In genomic region chr14:51438955-51439354, GRCm38 (mm10) we compare ENCODE assay signal across 33 mouse cellular contexts. TPM values are rescaled to one million over a fixed set of nuclear protein-coding genes. Genes with fewer than 3 reads are reported as not detected.
A peak's percentile ranks its signal among the peaks of the same experiment; 100 is the strongest.
DNase-seq lines count a peak whose midpoint lies in the region; ATAC-seq and TF ChIP-seq lines count a peak whose summit lies in the region.
"Had no signal": no experiment of that assay in that cellular context is flagged by ENCODE, and none has a peak within 500 bp of the region (broad histone marks: within the 10 kb centered on the region; RNA-seq: fewer than 3 reads in every experiment).

No protein-coding gene starts in this region.

- 0 out of 2 replicates have a peak, but pooled peaks cover 5% of the 10 kb centered on the region for H3K9me3 ChIP-seq in intestine, embryonic 14.5 days (ENCODE audit: control insufficient read depth, low read length)
- no peaks in the 10 kb centered on the region for H3K9me3 ChIP-seq in intestine, postnatal 0 days (ENCODE audit: control insufficient read depth)
- H3K9me3 ChIP-seq: hindbrain, embryonic 15.5 days; intestine, embryonic 15.5 days had no signal

- no peaks in the 10 kb centered on the region for H3K36me3 ChIP-seq in intestine, embryonic 14.5 days (ENCODE audit: control insufficient read depth, insufficient read depth, low read length)
- no peaks in the 10 kb centered on the region for H3K36me3 ChIP-seq in intestine, postnatal 0 days (ENCODE audit: control insufficient read depth, insufficient read depth)
- H3K36me3 ChIP-seq: heart, embryonic 12.5 days; heart, embryonic 15.5 days; hindbrain, embryonic 10.5 days; hindbrain, embryonic 15.5 days; intestine, embryonic 15.5 days had no signal

- no peak for ATAC-seq in intestine, embryonic 14.5 days (replicated peaks; ENCODE audit: low FRiP score, low TSS enrichment, low read depth)
- no peak for ATAC-seq in intestine, postnatal 0 days
- ATAC-seq in monocyte, adult 5-6 weeks (replicated peaks; ENCODE audit: insufficient number of reproducible peaks, low FRiP score, low TSS enrichment, poor library complexity, severe bottlenecking): no peak
- ATAC-seq: CD4-positive, CD25-positive, alpha-beta regulatory T cell, adult 4 months; forebrain, embryonic 14.5 days; intestine, embryonic 15.5 days had no signal

- H3K9ac ChIP-seq in intestine, embryonic 14.5 days (ENCODE audit: low read length): no peak overlapping the region
- H3K9ac ChIP-seq in intestine, postnatal 0 days (ENCODE audit: low read depth, low read length): no peak overlapping the region
- H3K9ac ChIP-seq: heart, embryonic 12.5 days; heart, embryonic 15.5 days; hindbrain, embryonic 15.5 days; intestine, embryonic 15.5 days had no signal

- H3K27ac ChIP-seq in intestine, embryonic 14.5 days (ENCODE audit: low read depth): no peak overlapping the region
- H3K27ac ChIP-seq in intestine, postnatal 0 days (ENCODE audit: low read depth, low read length): no peak overlapping the region
- H3K27ac ChIP-seq: heart, embryonic 15.5 days; hindbrain, embryonic 10.5 days; hindbrain, embryonic 15.5 days; intestine, embryonic 15.5 days had no signal

- no peak for TF ChIP-seq CTCF in intestine, postnatal 0 days (IDR thresholded peaks at IDR 0.05; ENCODE audit: low read depth)

- DNase-seq in intestine, embryonic 14.5 days (ENCODE audit: low spot score): peak; percentile 51
- peak; percentile 14 for DNase-seq in testis, postnatal 14 days (ENCODE audit: low spot score)
- DNase-seq in testis, postnatal 10 days (ENCODE audit: low spot score): no peak
- peak; percentile 61 for DNase-seq in ZHBTc4 (ENCODE audit: low read depth, low spot score)
- no peak for DNase-seq in left cerebral cortex, adult 11 months (ENCODE audit: low spot score)
- DNase-seq: adrenal gland, adult 2 months; adrenal gland, postnatal 14 days; cerebellum, adult 11 months; cerebellum, adult 2 months; cerebellum, adult 9-11 months; cerebellum, postnatal 25 days; gastrocnemius, postnatal 25 days; heart, adult 18-20 months; heart, postnatal 10 days; heart, postnatal 36 days had no signal

- no peak overlapping the region for H3K4me2 ChIP-seq in intestine, embryonic 14.5 days (ENCODE audit: low read length)
- H3K4me2 ChIP-seq in intestine, postnatal 0 days (replicated peaks; ENCODE audit: low read depth): no peak overlapping the region
- H3K4me2 ChIP-seq: heart, embryonic 12.5 days; heart, embryonic 15.5 days; hindbrain, embryonic 15.5 days; intestine, embryonic 15.5 days had no signal

- 84% methylated on average over 4 of the region's 4 CpGs for WGBS in intestine, embryonic 14.5 days
- 94% methylated on average over 4 of the region's 4 CpGs for WGBS in intestine, postnatal 0 days

- no peaks in the 10 kb centered on the region for H3K27me3 ChIP-seq in intestine, embryonic 14.5 days (replicated peaks; ENCODE audit: control insufficient read depth, insufficient read depth, low read length)
- H3K27me3 ChIP-seq in intestine, postnatal 0 days (replicated peaks; ENCODE audit: control insufficient read depth, insufficient read depth, low read length): no peaks in the 10 kb centered on the region
- H3K27me3 ChIP-seq: heart, embryonic 12.5 days; heart, embryonic 15.5 days; hindbrain, embryonic 15.5 days; intestine, embryonic 15.5 days had no signal

- no peaks in the 10 kb centered on the region for H3K4me1 ChIP-seq in intestine, embryonic 14.5 days (replicated peaks; ENCODE audit: control insufficient read depth, insufficient read depth, low read length)
- H3K4me1 ChIP-seq in intestine, postnatal 0 days (replicated peaks; ENCODE audit: control insufficient read depth, insufficient read depth, low read length): no peaks in the 10 kb centered on the region
- H3K4me1 ChIP-seq: heart, embryonic 12.5 days; heart, embryonic 15.5 days; hindbrain, embryonic 10.5 days; hindbrain, embryonic 15.5 days; intestine, embryonic 15.5 days had no signal

- H3K4me3 ChIP-seq in intestine, embryonic 14.5 days (ENCODE audit: low read depth, low read length): no peak overlapping the region
- no peak overlapping the region for H3K4me3 ChIP-seq in intestine, postnatal 0 days (ENCODE audit: low read depth, low read length)
- H3K4me3 ChIP-seq: heart, embryonic 12.5 days; heart, embryonic 15.5 days; hindbrain, embryonic 10.5 days; hindbrain, embryonic 15.5 days; intestine, embryonic 15.5 days had no signal

RNA-seq across cellular contexts. Expression of gene Vmn2r89, which starts 12.7 kb away (rescaled TPM):
- polyA plus RNA-seq in intestine, embryonic 14.5 days (2014; fragmentation: Nextera tagmentation; extraction: Ambion mirVana): not detected in 2 replicates
- polyA plus RNA-seq in intestine, postnatal 0 days (2015; fragmentation: Nextera tagmentation; extraction: Ambion mirVana): not detected in 2 replicates
- total RNA-seq in monocyte, adult 5-6 weeks (2017): 0.10 TPM in 1 of 3 replicates, not detected in the others
- total RNA-seq: adrenal gland, adult 2 months; adrenal gland, postnatal 14 days; adrenal gland, postnatal 4 days; common myeloid progenitor, adult 5-6 weeks; ES-E14; gastrocnemius, adult 8-10 months; gastrocnemius, postnatal 25 days; heart, adult 18-20 months; heart, postnatal 10 days; heart, postnatal 36 days had no signal
- polyA plus RNA-seq: adrenal gland, adult 2 months; C2C12; cerebellum, adult 2 months; embryonic facial prominence, embryonic 11.5 days; embryonic facial prominence, embryonic 14.5 days; forebrain, embryonic 11.5 days; forebrain, embryonic 14.5 days; gonadal fat pad, adult 2 months; heart, embryonic 12.5 days; heart, embryonic 15.5 days; hindbrain, embryonic 10.5 days; hindbrain, embryonic 15.5 days; intestine, embryonic 15.5 days had no signal

RNA-seq across cellular contexts. Expression of gene Vmn2r88, which starts 28.3 kb away (rescaled TPM):
- polyA plus RNA-seq in intestine, embryonic 14.5 days (2014; fragmentation: Nextera tagmentation; extraction: Ambion mirVana): not detected in 2 replicates
- not detected in 2 replicates for polyA plus RNA-seq in intestine, postnatal 0 days (2015; fragmentation: Nextera tagmentation; extraction: Ambion mirVana)
- total RNA-seq in monocyte, adult 5-6 weeks (2017): not detected in 3 replicates
- total RNA-seq: adrenal gland, adult 2 months; adrenal gland, postnatal 14 days; adrenal gland, postnatal 4 days; common myeloid progenitor, adult 5-6 weeks; ES-E14; gastrocnemius, adult 8-10 months; gastrocnemius, postnatal 25 days; heart, adult 18-20 months; heart, postnatal 10 days; heart, postnatal 36 days had no signal
- polyA plus RNA-seq: adrenal gland, adult 2 months; C2C12; CD4-positive, CD25-positive, alpha-beta regulatory T cell, adult 4 months; cerebellum, adult 2 months; embryonic facial prominence, embryonic 11.5 days; embryonic facial prominence, embryonic 14.5 days; forebrain, embryonic 11.5 days; forebrain, embryonic 14.5 days; gonadal fat pad, adult 2 months; heart, embryonic 12.5 days; heart, embryonic 15.5 days; hindbrain, embryonic 10.5 days; hindbrain, embryonic 15.5 days; intestine, embryonic 15.5 days had no signal

Comparison
In these comparisons a context has a peak if more than half of its experiments do, and no peak if none do; other contexts are left out.
1. DNase-seq: peak in intestine, embryonic 14.5 days (single experiment), testis, postnatal 14 days (single experiment) and ZHBTc4 (single experiment); none in testis, postnatal 10 days (single experiment) and left cerebral cortex, adult 11 months (single experiment).